Mouse (Mus musculus): ENCODE data around the gene Thra. TPM values are rescaled to one million over a fixed set of nuclear protein-coding genes. Genes with fewer than 3 reads are reported as not detected.

The Thra gene
- polyA plus RNA-seq, 1 experiment = 83.9 TPM

DNA sequence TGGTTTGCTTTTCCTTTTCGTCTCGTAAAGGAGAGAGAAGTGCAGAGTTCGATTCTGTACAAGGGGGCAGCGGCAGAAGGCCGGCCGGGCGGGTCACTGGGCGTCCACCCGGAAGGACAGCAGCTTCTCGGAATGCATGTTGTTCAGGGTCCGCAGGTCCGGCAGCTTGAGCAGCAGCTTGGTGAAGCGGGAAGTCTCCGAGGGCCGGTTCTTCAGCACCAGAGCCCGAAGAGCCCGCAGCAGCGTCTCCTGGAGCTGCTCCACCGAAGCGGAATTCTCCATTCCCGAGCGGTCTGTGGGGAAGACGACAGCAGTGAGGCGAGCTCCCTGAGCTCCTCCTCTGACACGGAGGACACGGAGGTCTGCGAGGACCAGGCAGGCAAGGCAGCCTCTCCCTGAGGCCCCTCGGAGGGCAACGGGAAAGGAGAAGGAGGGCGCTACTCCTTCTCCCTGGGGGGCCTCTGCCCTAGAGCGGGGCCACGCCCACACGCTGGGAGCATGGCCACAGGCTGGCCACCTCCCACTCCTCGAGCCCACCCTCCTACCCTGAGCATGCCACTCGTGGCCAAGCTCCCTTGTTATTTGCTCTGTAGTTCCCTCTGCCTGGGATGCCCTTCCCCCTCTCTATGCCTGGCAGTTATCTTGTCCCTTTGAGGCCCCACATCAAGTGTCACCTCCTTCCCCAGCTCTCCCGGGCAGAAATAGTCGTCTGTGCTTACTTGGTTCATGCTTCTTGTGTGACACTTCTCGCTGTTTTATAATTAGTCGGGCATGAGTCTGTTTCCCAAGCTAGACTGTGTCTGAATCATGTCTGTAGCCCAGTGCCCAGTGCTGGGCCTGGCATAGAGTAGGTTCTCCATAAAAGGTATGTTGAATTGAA, 27.9 kb downstream of the Thra start:
- TF ChIP-seq POLR2A (IDR thresholded peaks at IDR 0.05; ENCODE audit: low read depth, low read length) = no peak
- Histone ChIP-seq H3K4me3 (ENCODE audit: insufficient read depth, low read length) (no peak overlapping the region), H3K4me1 (ENCODE audit: control insufficient read depth, insufficient read depth, low read length) (peaks cover 14% of the 10 kb centered on the region), H3K27ac (ENCODE audit: insufficient read depth, low read length) (peak overlapping the region; percentile 19; the same call in 1 of the 2 replicates)

DNA sequence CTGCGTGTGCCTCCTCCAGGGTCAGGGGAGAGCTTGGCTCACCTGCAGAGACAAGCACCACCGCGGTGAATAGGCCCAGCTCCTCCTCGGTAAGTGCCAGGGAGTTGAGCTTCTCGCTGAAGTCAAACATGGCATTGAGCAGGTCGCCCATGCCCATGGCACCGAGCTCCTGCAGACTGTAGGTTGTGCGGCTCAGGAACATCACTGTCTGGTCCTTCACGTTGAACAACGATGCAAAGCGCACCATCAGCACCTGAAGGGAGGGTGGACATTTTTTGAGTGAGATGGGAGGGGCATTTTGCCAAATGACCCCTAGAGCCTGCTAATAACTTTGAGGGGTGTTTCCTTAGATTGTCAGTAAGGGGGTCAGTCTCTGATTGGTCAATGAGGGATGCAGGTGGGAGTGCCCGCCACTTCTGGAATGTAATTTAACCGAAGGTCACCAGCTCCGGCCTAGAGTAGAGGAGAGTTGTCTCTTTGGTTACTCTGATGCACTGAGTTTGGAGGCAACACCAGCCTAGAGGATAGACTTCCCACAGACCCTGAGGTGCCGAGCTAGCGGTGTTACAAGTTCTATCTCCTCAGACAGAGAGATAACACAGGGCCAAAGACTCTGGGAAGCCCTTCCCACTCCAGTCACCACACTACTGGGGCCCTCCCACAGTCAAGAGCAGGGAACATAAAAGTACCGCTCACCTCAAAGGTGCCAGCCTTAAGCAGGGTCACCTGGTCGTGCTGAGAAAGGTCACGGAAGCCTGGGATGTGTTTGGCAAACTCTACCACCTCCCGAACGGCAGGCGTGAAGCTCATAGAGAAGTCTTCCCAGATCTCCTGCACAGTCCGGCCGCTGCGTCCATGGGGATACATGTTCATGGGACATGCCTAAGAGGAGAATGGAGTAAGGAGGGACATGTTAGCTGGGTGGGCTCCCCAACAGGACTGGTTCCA, 28.8 kb downstream of the Thra start:
- H3K4me3 ChIP-seq (ENCODE audit: insufficient read depth, low read length) = no peak overlapping the region
- TF ChIP-seq CTCF (IDR thresholded peaks at IDR 0.05; ENCODE audit: borderline replicate concordance, insufficient read depth, low read length) (no peak), POLR2A (IDR thresholded peaks at IDR 0.05; ENCODE audit: low read depth, low read length) (no peak)
- no peak overlapping the region for H3K27ac ChIP-seq (ENCODE audit: insufficient read depth, low read length)
- H3K4me1 ChIP-seq (ENCODE audit: control insufficient read depth, insufficient read depth, low read length) = peaks cover 11% of the 10 kb centered on the region; the same call in 1 of the 2 replicates

DNA sequence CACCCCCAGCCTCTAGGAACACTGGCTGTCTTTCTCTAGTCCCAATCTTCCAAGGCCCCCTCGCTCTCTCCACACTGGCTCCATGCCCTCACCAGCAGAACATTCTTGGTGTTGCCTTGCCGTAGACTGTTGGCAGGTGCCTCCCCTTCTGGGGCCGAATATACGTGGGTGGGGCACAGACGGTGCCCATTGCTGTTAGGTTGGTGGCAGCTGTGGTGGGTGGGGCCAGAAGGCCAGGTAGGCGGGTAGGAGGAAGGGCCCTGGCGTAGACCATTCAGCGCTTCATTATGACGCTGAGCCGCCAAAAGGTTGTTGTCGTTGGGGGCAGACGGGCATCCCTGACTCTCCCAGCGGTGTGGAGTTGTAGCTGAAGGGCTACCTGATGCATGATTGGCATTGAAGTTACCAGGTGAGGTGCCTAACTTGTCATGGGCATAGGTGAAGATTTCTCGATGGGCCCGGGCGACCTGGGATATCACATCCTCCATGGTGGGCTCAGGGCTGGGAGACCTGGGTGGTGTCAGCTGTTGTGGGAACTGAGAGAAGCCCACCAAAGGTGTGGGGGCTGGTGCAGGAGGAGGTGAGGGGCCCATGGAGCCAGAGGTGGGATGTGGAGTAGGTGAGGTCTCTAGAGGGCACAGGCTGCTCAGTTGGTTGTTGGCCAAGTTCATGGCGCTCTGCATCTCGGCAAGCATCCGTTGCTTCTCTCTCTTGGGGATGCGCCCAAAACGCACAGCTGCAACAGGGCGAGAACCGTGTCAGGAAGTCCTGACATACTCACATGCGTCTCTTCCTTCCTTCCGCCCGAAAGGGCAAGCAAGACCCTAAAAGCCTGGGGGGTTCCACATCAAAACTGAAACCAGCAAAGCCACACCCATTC, 29.9 kb downstream of the Thra start:
- H3K4me1 ChIP-seq (ENCODE audit: control insufficient read depth, insufficient read depth, low read length) = peaks cover 11% of the 10 kb centered on the region; the same call in 1 of the 2 replicates
- no peak overlapping the region for H3K27ac ChIP-seq (ENCODE audit: insufficient read depth, low read length)
- no peak for TF ChIP-seq CTCF (IDR thresholded peaks at IDR 0.05; ENCODE audit: borderline replicate concordance, insufficient read depth, low read length)
- TF ChIP-seq POLR2A (IDR thresholded peaks at IDR 0.05; ENCODE audit: low read depth, low read length) = no peak
- H3K4me3 ChIP-seq (ENCODE audit: insufficient read depth, low read length) = no peak overlapping the region

DNA sequence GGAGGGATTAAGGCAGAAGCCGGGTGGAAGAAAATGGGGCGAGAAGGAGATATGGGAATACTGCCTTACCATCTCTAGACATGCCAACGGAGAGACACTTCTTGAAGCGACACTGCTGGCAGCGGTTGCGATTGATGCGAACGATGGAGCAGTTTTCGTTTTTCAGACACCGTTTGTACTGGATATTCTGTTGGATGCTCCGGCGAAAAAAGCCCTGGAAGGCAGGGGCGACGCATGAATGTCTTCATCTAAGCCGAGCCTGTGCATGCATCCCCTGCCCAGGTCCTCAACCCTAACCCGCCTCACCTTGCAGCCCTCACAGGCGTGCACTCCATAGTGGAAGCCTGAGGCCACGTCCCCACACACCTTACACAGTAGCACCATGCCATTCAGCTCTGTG, 30.7 kb downstream of the Thra start:
- peaks cover 9% of the 10 kb centered on the region for H3K4me1 ChIP-seq (ENCODE audit: control insufficient read depth, insufficient read depth, low read length)
- TF ChIP-seq POLR2A (IDR thresholded peaks at IDR 0.05; ENCODE audit: low read depth, low read length) (no peak), CTCF (IDR thresholded peaks at IDR 0.05; ENCODE audit: borderline replicate concordance, insufficient read depth, low read length) (no peak)
- H3K4me3 ChIP-seq (ENCODE audit: insufficient read depth, low read length) = no peak overlapping the region
- no peak overlapping the region for H3K27ac ChIP-seq (ENCODE audit: insufficient read depth, low read length)

DNA sequence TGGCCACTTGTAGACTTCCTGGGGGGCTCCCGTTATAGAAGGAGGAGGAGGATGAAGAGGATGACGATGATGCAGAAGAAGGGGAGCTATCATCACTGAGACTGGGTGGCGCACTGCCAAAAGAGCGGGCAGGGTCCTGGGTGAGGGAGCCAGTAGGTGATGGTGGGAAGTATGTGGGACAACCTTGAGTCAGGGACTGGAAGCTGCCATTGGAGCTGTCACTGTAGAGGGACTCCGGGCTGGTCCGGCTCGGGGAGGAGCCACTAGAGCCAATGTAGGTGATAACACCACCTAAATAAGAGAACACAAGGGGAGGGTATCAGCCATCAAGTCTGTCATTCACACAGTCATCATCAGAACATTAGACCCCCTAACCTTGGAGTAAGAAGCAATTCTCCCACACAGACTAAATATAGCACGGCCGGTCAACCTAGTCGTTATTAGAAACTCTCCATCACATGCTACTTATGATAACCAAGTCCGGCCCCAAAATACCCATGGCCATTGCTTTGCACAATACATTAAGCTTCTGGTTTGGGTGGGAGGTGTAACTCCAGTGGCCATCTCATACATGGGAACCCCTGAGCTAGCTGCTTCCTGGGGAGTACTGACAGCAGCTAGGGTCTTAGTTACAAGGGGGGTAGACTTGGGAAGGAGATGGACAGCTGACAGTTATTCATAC, 31.5 kb downstream of the Thra start:
- Histone ChIP-seq H3K4me1 (ENCODE audit: control insufficient read depth, insufficient read depth, low read length) (peaks cover 11% of the 10 kb centered on the region), H3K4me3 (ENCODE audit: insufficient read depth, low read length) (no peak overlapping the region; the same call in 1 of the 2 replicates), H3K27ac (ENCODE audit: insufficient read depth, low read length) (peak overlapping the region; percentile 90)
- no peak for TF ChIP-seq POLR2A (IDR thresholded peaks at IDR 0.05; ENCODE audit: low read depth, low read length)
- no peak for TF ChIP-seq CTCF (IDR thresholded peaks at IDR 0.05; ENCODE audit: borderline replicate concordance, insufficient read depth, low read length)

DNA sequence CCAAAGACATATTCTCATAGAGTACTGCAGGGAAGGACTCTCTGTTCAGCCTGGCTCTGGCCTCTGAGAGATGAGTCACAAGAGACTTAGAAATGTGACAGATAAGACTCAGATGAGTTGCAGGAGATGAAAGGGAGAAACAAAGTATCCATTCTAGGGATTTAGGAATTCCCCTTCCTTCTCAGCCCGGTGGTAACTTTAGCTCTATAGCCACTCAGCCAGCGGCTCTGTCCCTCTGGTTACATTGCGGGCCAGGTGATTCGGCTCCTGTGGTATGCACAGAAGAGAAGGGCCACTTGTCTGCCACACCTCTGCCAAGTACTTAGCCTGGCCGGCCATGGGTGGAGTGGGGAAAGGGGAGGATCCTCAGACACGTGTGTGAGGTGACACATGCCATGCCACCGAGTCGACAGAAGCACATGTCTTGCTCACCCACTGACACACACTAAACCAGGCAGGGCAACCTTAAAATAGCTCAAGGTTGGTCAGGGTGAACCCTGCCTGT, 32.3 kb downstream of the Thra start:
- H3K27ac ChIP-seq (ENCODE audit: insufficient read depth, low read length) = peak overlapping the region; percentile 90
- peak overlapping the region; percentile 20; the same call in 1 of the 2 replicates for H3K4me3 ChIP-seq (ENCODE audit: insufficient read depth, low read length)
- TF ChIP-seq CTCF (IDR thresholded peaks at IDR 0.05; ENCODE audit: borderline replicate concordance, insufficient read depth, low read length) (no peak), POLR2A (IDR thresholded peaks at IDR 0.05; ENCODE audit: low read depth, low read length) (peak; percentile 20)
- peaks cover 11% of the 10 kb centered on the region for H3K4me1 ChIP-seq (ENCODE audit: control insufficient read depth, insufficient read depth, low read length)

DNA sequence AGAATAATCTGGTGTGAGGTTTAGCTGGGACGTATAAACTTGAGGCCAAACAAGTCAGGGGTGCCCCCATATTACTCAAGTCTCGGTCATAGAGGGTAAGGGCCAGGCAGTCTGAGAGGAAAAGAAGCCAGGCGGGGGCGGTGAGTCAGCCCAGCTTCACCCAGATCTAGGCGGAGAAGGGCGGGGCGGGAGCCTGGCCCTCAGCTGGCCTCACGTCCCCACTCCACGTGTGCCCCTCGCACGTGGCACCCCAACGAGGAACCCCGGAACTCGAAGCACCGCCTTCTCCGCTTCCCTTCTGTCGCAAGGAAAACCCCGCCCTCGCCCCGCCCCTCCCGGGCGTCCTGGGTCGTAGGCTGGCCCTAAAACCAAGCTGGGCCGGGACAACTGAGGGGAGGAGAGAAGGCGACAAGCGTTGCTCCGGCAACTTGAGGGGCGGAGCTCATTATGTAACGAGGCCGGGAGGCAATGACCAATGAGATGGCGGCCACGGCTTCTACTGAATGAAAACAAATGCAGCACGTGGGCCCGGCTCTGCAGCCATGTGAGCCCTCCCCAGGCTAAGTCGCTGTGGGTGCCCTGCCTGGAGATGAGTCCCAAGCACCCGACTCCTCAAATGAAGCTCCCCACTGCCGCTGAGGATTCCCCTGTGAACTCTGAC, 33.3 kb downstream of the Thra start:
- H3K4me3 ChIP-seq (ENCODE audit: insufficient read depth, low read length) = peak overlapping the region; percentile 83
- peaks cover 8% of the 10 kb centered on the region for H3K4me1 ChIP-seq (ENCODE audit: control insufficient read depth, insufficient read depth, low read length)
- peak overlapping the region; percentile 90 for H3K27ac ChIP-seq (ENCODE audit: insufficient read depth, low read length)
- TF ChIP-seq POLR2A (IDR thresholded peaks at IDR 0.05; ENCODE audit: low read depth, low read length) (0 out of 2 replicates have a peak, but pooled peaks have one; percentile 28), CTCF (IDR thresholded peaks at IDR 0.05; ENCODE audit: borderline replicate concordance, insufficient read depth, low read length) (no peak)
